Mouse (Mus musculus): Measurements from ENCODE around the gene Ciart. TPM values are rescaled to one million over a fixed set of nuclear protein-coding genes. Genes with fewer than 3 reads are reported as not detected.

Gene Ciart
- total and polyA plus RNA-seq, 2 experiments from 2014 or later = 4.3 to 11.4 TPM

DNA sequence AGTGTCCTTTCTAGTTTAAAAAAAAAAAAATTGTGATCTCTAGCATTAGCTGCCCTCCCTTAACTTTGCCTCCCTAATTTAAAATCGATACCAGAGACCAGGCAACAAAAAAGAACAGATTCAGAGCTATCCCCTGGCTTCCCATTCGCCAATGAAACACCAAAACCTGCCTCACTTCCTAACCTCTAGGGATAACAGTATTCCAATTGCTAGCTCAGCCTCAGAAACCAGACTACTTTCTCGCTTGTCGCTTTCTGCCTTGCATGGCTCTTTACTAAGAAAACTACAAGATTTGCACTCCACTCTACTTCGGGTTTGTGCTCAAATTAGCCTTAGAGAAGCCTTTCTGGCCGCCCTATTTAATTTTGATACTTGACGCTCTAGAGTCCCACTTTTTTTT, 25.9 kb downstream of the Ciart start:
- H3K27me3 ChIP-seq (ENCODE audit: insufficient read depth, low read length) = no peaks in the 10 kb centered on the region
- no peak for TF ChIP-seq CTCF (IDR thresholded peaks at IDR 0.05; ENCODE audit: low read depth)
- peaks cover 4% of the 10 kb centered on the region; the same call in 1 of the 2 replicates for H3K4me1 ChIP-seq (ENCODE audit: insufficient read depth, low read length)
- peak overlapping the region; percentile 86 for H3K4me3 ChIP-seq (ENCODE audit: low read length)
- 22% methylated on average over 7 of the region's 7 CpGs for WGBS
- ATAC-seq (peak; percentile 11; the same call in 1 of the 2 replicates), DNase-seq (ENCODE audit: low spot score) (peak; percentile 38)
- H3K36me3 ChIP-seq (ENCODE audit: insufficient read depth, low read length) = peaks cover 17% of the 10 kb centered on the region; the same call in 1 of the 2 replicates
- no peaks in the 10 kb centered on the region for H3K9me3 ChIP-seq (ENCODE audit: low read length)
- peak overlapping the region; percentile 82 for H3K4me2 ChIP-seq (ENCODE audit: low read depth, low read length)
- peak overlapping the region; percentile 76; the same call in 1 of the 2 replicates for H3K27ac ChIP-seq
- H3K9ac ChIP-seq (replicated peaks; ENCODE audit: low read length) = peak overlapping the region; percentile 72

DNA sequence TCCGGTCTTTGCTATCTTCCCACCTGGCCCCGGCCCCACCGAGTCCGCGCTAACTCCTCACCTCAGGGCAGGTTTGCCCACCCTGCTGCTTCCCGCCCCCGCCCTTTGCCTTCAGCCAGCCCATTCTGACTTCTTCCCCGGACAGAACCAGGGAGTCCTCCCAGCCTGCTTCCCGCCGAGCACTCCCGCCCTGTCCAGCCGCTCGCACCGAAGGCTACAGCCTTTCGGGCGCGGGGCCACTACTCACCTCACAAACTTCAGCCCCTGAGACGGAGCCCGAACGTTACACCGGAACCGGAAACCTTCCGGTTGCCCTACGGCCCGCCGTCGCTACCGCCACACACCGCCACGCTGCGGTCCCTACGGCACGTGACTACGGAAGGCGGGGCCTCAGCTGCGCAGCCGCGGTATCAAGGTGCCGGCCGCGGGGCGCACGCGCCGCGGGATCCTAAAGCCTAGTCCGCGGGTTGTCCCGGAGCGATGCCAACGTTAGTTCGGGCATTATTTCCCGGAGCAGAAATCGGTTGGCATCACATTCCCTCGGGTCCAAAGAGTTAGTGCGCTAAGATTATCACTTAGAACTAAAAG, 26.5 kb downstream of the Ciart start, which contains the start of gene Prpf3:
Prpf3 (minus strand) TSS at position 384 of the 588 bp plus-strand sequence.
- ATAC-seq (peak; percentile 99), DNase-seq (ENCODE audit: low spot score) (peak; percentile 96)
- peak within 1 kb of the TSS; percentile 72 for H3K9ac ChIP-seq (replicated peaks; ENCODE audit: low read length)
- H3K27ac ChIP-seq = peak within 1 kb of the TSS; percentile 76; the same call in 1 of the 2 replicates
- H3K4me3 ChIP-seq (ENCODE audit: low read length) = peak within 1 kb of the TSS; percentile 86
- no peak; the same call in 1 of the 2 replicates for TF ChIP-seq CTCF (IDR thresholded peaks at IDR 0.05; ENCODE audit: low read depth)
- no peaks in the 10 kb centered on the region for H3K9me3 ChIP-seq (ENCODE audit: low read length)
- peak within 1 kb of the TSS; percentile 82 for H3K4me2 ChIP-seq (ENCODE audit: low read depth, low read length)
- H3K4me1 ChIP-seq (ENCODE audit: insufficient read depth, low read length) = peaks cover 4% of the 10 kb centered on the region; the same call in 1 of the 2 replicates
- under 1% methylated on average over 56 of the region's 56 CpGs for WGBS
- H3K27me3 ChIP-seq (ENCODE audit: insufficient read depth, low read length) = no peaks in the 10 kb centered on the region
- H3K36me3 ChIP-seq (ENCODE audit: insufficient read depth, low read length) = peaks cover 22% of the 10 kb centered on the region

DNA sequence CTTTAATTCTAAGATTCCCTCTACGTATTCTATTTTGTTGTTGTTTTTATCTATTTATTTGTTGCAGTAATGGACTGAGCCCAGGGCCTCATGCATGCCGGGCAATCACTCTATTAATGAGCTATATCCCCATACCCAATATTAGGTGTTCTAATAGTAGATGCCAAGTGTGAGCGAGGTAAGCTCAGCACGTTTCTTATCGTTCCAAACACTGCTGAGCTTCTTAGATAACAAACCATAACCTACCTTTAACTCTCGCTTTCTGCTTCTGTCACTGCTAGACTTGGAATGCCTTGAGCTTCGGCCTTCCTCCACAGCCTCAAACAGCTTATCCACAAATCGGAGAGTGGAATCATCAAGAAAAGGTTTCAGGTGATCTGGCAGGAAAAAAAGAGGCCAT, 30.7 kb downstream of the Ciart start:
- Histone ChIP-seq H3K4me2 (ENCODE audit: low read depth, low read length) (no peak overlapping the region), H3K36me3 (ENCODE audit: insufficient read depth, low read length) (peaks cover 61% of the 10 kb centered on the region), H3K9me3 (ENCODE audit: low read length) (no peaks in the 10 kb centered on the region), H3K4me3 (ENCODE audit: low read length) (no peak overlapping the region), H3K9ac (replicated peaks; ENCODE audit: low read length) (no peak overlapping the region), H3K27me3 (ENCODE audit: insufficient read depth, low read length) (no peaks in the 10 kb centered on the region), H3K4me1 (ENCODE audit: insufficient read depth, low read length) (peaks cover 4% of the 10 kb centered on the region; the same call in 1 of the 2 replicates), H3K27ac (no peak overlapping the region)
- ATAC-seq (no peak), DNase-seq (ENCODE audit: low spot score) (no peak)
- no peak for TF ChIP-seq CTCF (IDR thresholded peaks at IDR 0.05; ENCODE audit: low read depth)
- 96% methylated on average over 8 of the region's 8 CpGs for WGBS

DNA sequence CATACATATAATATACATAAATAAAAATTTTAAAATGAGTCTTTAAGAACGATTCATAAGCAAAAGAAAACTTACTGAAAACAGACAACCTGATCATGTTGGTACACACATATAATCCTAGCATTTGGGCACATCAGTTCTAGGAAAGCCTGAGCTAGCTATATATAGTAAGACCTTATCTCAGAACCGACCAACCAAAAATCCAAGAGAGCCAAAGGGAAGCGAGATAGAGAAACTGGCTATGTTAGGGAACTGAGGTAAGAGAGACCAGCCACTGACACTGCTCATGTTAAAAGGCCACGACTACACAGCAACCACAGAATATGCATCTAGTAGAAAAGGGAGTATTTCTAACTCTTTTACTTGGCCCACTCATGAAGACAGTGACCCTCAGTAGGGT, 31.4 kb downstream of the Ciart start:
- H3K27me3 ChIP-seq (ENCODE audit: insufficient read depth, low read length) = no peaks in the 10 kb centered on the region
- H3K4me2 ChIP-seq (ENCODE audit: low read depth, low read length) = no peak overlapping the region
- TF ChIP-seq CTCF (IDR thresholded peaks at IDR 0.05; ENCODE audit: low read depth) = no peak
- H3K36me3 ChIP-seq (ENCODE audit: insufficient read depth, low read length) = peaks cover 67% of the 10 kb centered on the region
- H3K4me3 ChIP-seq (ENCODE audit: low read length) = no peak overlapping the region
- H3K9ac ChIP-seq (replicated peaks; ENCODE audit: low read length) = no peak overlapping the region
- H3K27ac ChIP-seq = no peak overlapping the region
- DNase-seq (ENCODE audit: low spot score) (no peak), ATAC-seq (no peak)
- peaks cover 4% of the 10 kb centered on the region; the same call in 1 of the 2 replicates for H3K4me1 ChIP-seq (ENCODE audit: insufficient read depth, low read length)
- WGBS = 85% methylated on average over 4 of the region's 4 CpGs
- H3K9me3 ChIP-seq (ENCODE audit: low read length) = no peaks in the 10 kb centered on the region

DNA sequence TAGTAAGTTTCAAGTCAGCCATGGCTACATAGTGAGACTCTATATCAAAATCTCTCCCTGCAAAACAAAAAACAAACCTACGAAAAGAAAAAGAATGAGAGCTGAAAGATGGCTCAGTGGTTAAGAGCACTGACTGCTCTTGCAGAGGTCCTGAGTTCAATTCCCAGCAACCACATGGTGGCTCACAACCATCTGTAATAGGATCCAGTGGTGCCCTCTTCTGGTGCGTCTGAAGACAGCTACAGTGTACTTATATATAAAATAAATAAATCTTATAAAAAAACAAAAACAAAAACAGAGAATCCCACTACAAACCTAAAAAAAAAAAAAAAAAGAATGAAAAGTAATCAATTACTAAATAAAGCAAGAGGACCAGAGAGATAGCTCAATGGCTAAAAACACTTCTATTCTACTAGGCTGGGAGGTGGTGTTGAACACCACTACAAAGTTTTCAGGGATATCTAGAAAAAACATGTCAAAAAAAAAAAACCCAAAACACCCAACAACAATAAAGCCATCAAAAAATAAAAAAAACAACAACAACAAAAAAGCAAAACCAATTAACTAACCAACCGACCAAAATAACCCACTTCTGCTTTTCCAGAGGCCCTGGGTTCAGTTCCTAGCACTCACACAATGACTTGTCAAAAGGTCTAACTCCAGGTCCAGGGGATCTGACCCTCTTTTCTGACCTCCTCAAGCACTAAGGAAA, 39.4 kb downstream of the Ciart start:
- H3K36me3 ChIP-seq (ENCODE audit: insufficient read depth, low read length) = peaks cover 51% of the 10 kb centered on the region
- no peaks in the 10 kb centered on the region for H3K9me3 ChIP-seq (ENCODE audit: low read length)
- 0 out of 2 replicates have a peak, but pooled peaks have one; percentile 16 for TF ChIP-seq CTCF (IDR thresholded peaks at IDR 0.05; ENCODE audit: low read depth)
- DNase-seq (ENCODE audit: low spot score) = no peak
- no peak for ATAC-seq
- no peak overlapping the region for H3K27ac ChIP-seq
- WGBS = 92% methylated on average over 3 of the region's 3 CpGs
- no peak overlapping the region for H3K4me3 ChIP-seq (ENCODE audit: low read length)
- H3K27me3 ChIP-seq (ENCODE audit: insufficient read depth, low read length) = no peaks in the 10 kb centered on the region
- H3K4me2 ChIP-seq (ENCODE audit: low read depth, low read length) = no peak overlapping the region
- H3K9ac ChIP-seq (replicated peaks; ENCODE audit: low read length) = no peak overlapping the region
- no peaks in the 10 kb centered on the region for H3K4me1 ChIP-seq (ENCODE audit: insufficient read depth, low read length)

DNA sequence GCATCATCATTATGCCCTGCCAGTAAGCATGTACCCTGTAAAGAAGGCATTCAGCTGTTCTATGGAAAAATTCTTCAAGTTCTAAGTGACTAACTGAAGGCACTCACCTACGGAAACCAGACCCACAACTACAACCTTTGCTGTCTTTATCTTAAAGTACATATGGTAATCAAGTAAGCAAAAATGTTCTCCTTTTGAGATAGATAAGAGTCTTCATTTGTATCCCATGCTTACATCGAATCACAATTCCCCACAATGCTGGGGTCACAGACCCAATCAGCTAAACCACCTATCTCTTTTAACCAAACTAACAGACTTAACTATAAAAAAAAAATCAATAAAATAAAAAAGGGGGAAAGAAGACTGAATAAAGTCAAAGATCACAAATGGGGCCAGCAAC, 42.8 kb downstream of the Ciart start:
- Histone ChIP-seq H3K9me3 (ENCODE audit: low read length) (no peaks in the 10 kb centered on the region), H3K4me2 (ENCODE audit: low read depth, low read length) (no peak overlapping the region), H3K27ac (no peak overlapping the region), H3K4me1 (ENCODE audit: insufficient read depth, low read length) (no peaks in the 10 kb centered on the region), H3K36me3 (ENCODE audit: insufficient read depth, low read length) (peaks cover 39% of the 10 kb centered on the region), H3K27me3 (ENCODE audit: insufficient read depth, low read length) (no peaks in the 10 kb centered on the region), H3K4me3 (ENCODE audit: low read length) (no peak overlapping the region), H3K9ac (replicated peaks; ENCODE audit: low read length) (no peak overlapping the region)
- TF ChIP-seq CTCF (IDR thresholded peaks at IDR 0.05; ENCODE audit: low read depth) = no peak
- no peak for DNase-seq (ENCODE audit: low spot score)
- no peak for ATAC-seq
- 97% methylated on average over 2 of the region's 2 CpGs for WGBS

All from hindbrain, postnatal 0 days (tissue).